In genomic region chr9:77964084-77964483, GRCm38 (mm10) we compare ENCODE assay signal across 9 mouse cellular contexts. TPM values are rescaled to one million over a fixed set of nuclear protein-coding genes. Genes with fewer than 3 reads are reported as not detected.
DNase-seq lines count a peak whose midpoint lies in the region; ATAC-seq lines count a peak whose summit lies in the region.
"Had no signal": no experiment of that assay in that cellular context is flagged by ENCODE, and none has a peak within 500 bp of the region (broad histone marks: within the 10 kb centered on the region; RNA-seq: fewer than 3 reads in every experiment).

No protein-coding gene starts in this region.

- peaks cover 34% of the 10 kb centered on the region for H3K36me3 ChIP-seq in heart, embryonic 14.5 days (ENCODE audit: control insufficient read depth, insufficient read depth, low read length)
- peaks cover 15% of the 10 kb centered on the region; the same call in 1 of the 2 replicates for H3K36me3 ChIP-seq in hindbrain, embryonic 14.5 days (replicated peaks; ENCODE audit: control insufficient read depth, insufficient read depth)
- peaks cover 24% of the 10 kb centered on the region for H3K36me3 ChIP-seq in limb, embryonic 12.5 days

- no peaks in the 10 kb centered on the region for H3K27me3 ChIP-seq in heart, embryonic 14.5 days (ENCODE audit: control insufficient read depth, insufficient read depth, low read length)
- H3K27me3 ChIP-seq in hindbrain, embryonic 14.5 days (ENCODE audit: control insufficient read depth, insufficient read depth, low read length) = no peaks in the 10 kb centered on the region
- H3K27me3 ChIP-seq in limb, embryonic 12.5 days = no peaks in the 10 kb centered on the region
- H3K27me3 ChIP-seq: megakaryocyte, embryonic 14.5 days had no signal

- ATAC-seq in heart, embryonic 14.5 days (ENCODE audit: insufficient number of reproducible peaks, insufficient read depth, low FRiP score, low read depth) = no peak
- peak; percentile 76; the same call in 1 of the 2 replicates for ATAC-seq in hindbrain, embryonic 14.5 days (ENCODE audit: low FRiP score)
- ATAC-seq in limb, embryonic 12.5 days (ENCODE audit: insufficient number of reproducible peaks, insufficient read depth, low FRiP score, low TSS enrichment, low read depth) = peak; percentile 63; the same call in 1 of the 2 replicates

- peak overlapping the region; percentile 28 to 37; a peak in 2 of 4 replicates for H3K27ac ChIP-seq in heart, embryonic 14.5 days (replicated peaks in 1 of 2; ENCODE audit: control insufficient read depth in 1 of 2, insufficient read depth in 1 of 2, low read depth in 2 of 2, low read length in 2 of 2)
- H3K27ac ChIP-seq in hindbrain, embryonic 14.5 days = no peak overlapping the region
- H3K27ac ChIP-seq in limb, embryonic 12.5 days = 0 out of 2 replicates have a peak overlapping the region, but pooled peaks have one; percentile 29

- intact Hi-C loops in heart, postnatal 10 days (cut with DNase I) = no loop called here

- no peak for DNase-seq in heart, postnatal 10 days
- DNase-seq in hindbrain, embryonic 14.5 days (ENCODE audit: low spot score) = no peak
- peak; percentile 57 for DNase-seq in retina, postnatal 1 day
- DNase-seq in B cell, adult 2 months = no peak
- no peak for DNase-seq in layer of hippocampus, postnatal 14 days (ENCODE audit: low spot score in 2 of 2)
- DNase-seq in layer of hippocampus, adult 11-12 months (ENCODE audit: low spot score) = no peak

- no peak overlapping the region for H3K4me2 ChIP-seq in heart, embryonic 14.5 days (ENCODE audit: low read length)
- no peak overlapping the region for H3K4me2 ChIP-seq in hindbrain, embryonic 14.5 days (replicated peaks)
- H3K4me2 ChIP-seq in limb, embryonic 12.5 days = no peak overlapping the region

- H3K4me3 ChIP-seq in heart, embryonic 14.5 days (ENCODE audit: control insufficient read depth in 1 of 2, insufficient read depth in 1 of 2, low read depth in 1 of 2, low read length in 2 of 2) = no peak overlapping the region
- H3K4me3 ChIP-seq in hindbrain, embryonic 14.5 days (replicated peaks; ENCODE audit: low read length) = no peak overlapping the region
- H3K4me3 ChIP-seq in limb, embryonic 12.5 days (replicated peaks) = no peak overlapping the region
- H3K4me3 ChIP-seq: megakaryocyte, embryonic 14.5 days had no signal

- peaks cover 17 to 28% of the 10 kb centered on the region in 2 experiments for H3K4me1 ChIP-seq in heart, embryonic 14.5 days (ENCODE audit: control insufficient read depth in 2 of 2, insufficient read depth in 2 of 2, low read length in 2 of 2)
- H3K4me1 ChIP-seq in hindbrain, embryonic 14.5 days (replicated peaks; ENCODE audit: control insufficient read depth, insufficient read depth, low read length) = peaks cover 5% of the 10 kb centered on the region; the same call in 1 of the 2 replicates
- H3K4me1 ChIP-seq in limb, embryonic 12.5 days (replicated peaks) = peaks cover 10% of the 10 kb centered on the region; the same call in 1 of the 2 replicates

- peak overlapping the region; percentile 16; the same call in 1 of the 2 replicates for H3K9ac ChIP-seq in heart, embryonic 14.5 days (ENCODE audit: low read length)
- no peak overlapping the region for H3K9ac ChIP-seq in hindbrain, embryonic 14.5 days
- H3K9ac ChIP-seq in limb, embryonic 12.5 days (replicated peaks) = no peak overlapping the region

- 52% methylated on average over 14 of the region's 14 CpGs for WGBS in heart, embryonic 14.5 days
- WGBS in hindbrain, embryonic 14.5 days = 27% methylated on average over 14 of the region's 14 CpGs
- WGBS in limb, embryonic 12.5 days = 23% methylated on average over 14 of the region's 14 CpGs

- no peaks in the 10 kb centered on the region for H3K9me3 ChIP-seq in heart, embryonic 14.5 days (ENCODE audit: control insufficient read depth, low read length)
- H3K9me3 ChIP-seq in hindbrain, embryonic 14.5 days (ENCODE audit: control insufficient read depth, low read length) = no peaks in the 10 kb centered on the region
- no peaks in the 10 kb centered on the region for H3K9me3 ChIP-seq in limb, embryonic 12.5 days
- H3K9me3 ChIP-seq: megakaryocyte, embryonic 14.5 days had no signal

RNA-seq across cellular contexts. Expression of gene Elovl5, which starts 46.9 kb away (rescaled TPM):
- 80.3 and 86.7 TPM in 2 replicates for polyA plus RNA-seq in heart, embryonic 14.5 days (2014; fragmentation: Nextera tagmentation; extraction: Ambion mirVana)
- total RNA-seq in heart, postnatal 10 days (2021) = 10 to 100 TPM; 53.9 to 56.7 TPM
- 73.5 and 79.3 TPM in 2 replicates for polyA plus RNA-seq in hindbrain, embryonic 14.5 days (2014; fragmentation: Nextera tagmentation; extraction: Ambion mirVana)
- 71.9 and 75.5 TPM in 2 replicates for polyA plus RNA-seq in limb, embryonic 12.5 days (2016; fragmentation: Nextera tagmentation; extraction: Ambion mirVana)
- total RNA-seq in layer of hippocampus, postnatal 14 days (2021) = 10 to 100 TPM; 89.1 to 89.5 TPM
